Mouse (Mus musculus): ENCODE results near the gene Lrrc23. TPM values are rescaled to one million over a fixed set of nuclear protein-coding genes. Genes with fewer than 3 reads are reported as not detected.

The Lrrc23 gene
- polyA plus RNA-seq, 1 experiment from 2014 or later: 1.8 TPM

GRCm38 (mm10) chr6:124782436-124782835 lies 2.9 kb upstream of the Lrrc23 start:
- Histone ChIP-seq H3K4me1 (ENCODE audit: control insufficient read depth, insufficient read depth, low read length) (peaks cover 9% of the 10 kb centered on the region; the same call in 1 of the 2 replicates), H3K27me3 (ENCODE audit: control insufficient read depth, insufficient read depth, low read length) (no peaks in the 10 kb centered on the region), H3K27ac (ENCODE audit: low read depth, low read length) (no peak overlapping the region), H3K4me2 (no peak overlapping the region), H3K9ac (ENCODE audit: low read length) (no peak overlapping the region), H3K36me3 (ENCODE audit: control insufficient read depth, insufficient read depth, low read length) (no peaks in the 10 kb centered on the region), H3K4me3 (ENCODE audit: low read depth, low read length) (no peak overlapping the region), H3K9me3 (ENCODE audit: control insufficient read depth, low read length) (no peaks in the 10 kb centered on the region)
- no peak for ATAC-seq (ENCODE audit: low FRiP score)
- DNase-seq (ENCODE audit: low spot score, missing footprints): peak; percentile 87
- WGBS: 24% methylated on average over 6 of the region's 6 CpGs

GRCm38 (mm10) chr6:124780917-124781316 lies 1.4 kb upstream of the Lrrc23 start:
- H3K4me3 ChIP-seq (ENCODE audit: low read depth, low read length): no peak overlapping the region
- no peaks in the 10 kb centered on the region for H3K9me3 ChIP-seq (ENCODE audit: control insufficient read depth, low read length)
- no peak overlapping the region for H3K9ac ChIP-seq (ENCODE audit: low read length)
- H3K27me3 ChIP-seq (ENCODE audit: control insufficient read depth, insufficient read depth, low read length): no peaks in the 10 kb centered on the region
- H3K4me1 ChIP-seq (ENCODE audit: control insufficient read depth, insufficient read depth, low read length): peaks cover 9% of the 10 kb centered on the region; the same call in 1 of the 2 replicates
- peak; percentile 61 for DNase-seq (ENCODE audit: low spot score, missing footprints)
- WGBS: 91% methylated on average over 7 of the region's 7 CpGs
- H3K4me2 ChIP-seq: no peak overlapping the region
- no peaks in the 10 kb centered on the region for H3K36me3 ChIP-seq (ENCODE audit: control insufficient read depth, insufficient read depth, low read length)
- ATAC-seq (ENCODE audit: low FRiP score): no peak
- H3K27ac ChIP-seq (ENCODE audit: low read depth, low read length): no peak overlapping the region

- 3% methylated on average over 10 of the region's 10 CpGs for WGBS
- Histone ChIP-seq H3K27me3 (ENCODE audit: control insufficient read depth, insufficient read depth, low read length) (no peaks in the 10 kb centered on the region), H3K9ac (ENCODE audit: low read length) (peak overlapping the region; percentile 35; the same call in 1 of the 2 replicates), H3K36me3 (ENCODE audit: control insufficient read depth, insufficient read depth, low read length) (no peaks in the 10 kb centered on the region), H3K4me3 (ENCODE audit: low read depth, low read length) (peak overlapping the region; percentile 27), H3K9me3 (ENCODE audit: control insufficient read depth, low read length) (no peaks in the 10 kb centered on the region), H3K4me2 (peak overlapping the region; percentile 51), H3K4me1 (ENCODE audit: control insufficient read depth, insufficient read depth, low read length) (peaks cover 9% of the 10 kb centered on the region; the same call in 1 of the 2 replicates), H3K27ac (ENCODE audit: low read depth, low read length) (no peak overlapping the region)
- DNase-seq (ENCODE audit: low spot score, missing footprints): peak; percentile 96
- ATAC-seq (ENCODE audit: low FRiP score): peak; percentile 32; the same call in 1 of the 2 replicates
Observed at GRCm38 (mm10) chr6:124779984-124780416, 473 bp upstream of the Lrrc23 start.

- 88% methylated on average over 15 of the region's 15 CpGs for WGBS
- no peaks in the 10 kb centered on the region for H3K36me3 ChIP-seq (ENCODE audit: control insufficient read depth, insufficient read depth, low read length)
- H3K4me3 ChIP-seq (ENCODE audit: low read depth, low read length): no peak overlapping the region
- no peak overlapping the region for H3K27ac ChIP-seq (ENCODE audit: low read depth, low read length)
- ATAC-seq (ENCODE audit: low FRiP score) (no peak), DNase-seq (ENCODE audit: low spot score, missing footprints) (no peak)
- H3K9ac ChIP-seq (ENCODE audit: low read length): no peak overlapping the region
- H3K4me2 ChIP-seq: no peak overlapping the region
- H3K4me1 ChIP-seq (ENCODE audit: control insufficient read depth, insufficient read depth, low read length): peaks cover 16% of the 10 kb centered on the region
- H3K9me3 ChIP-seq (ENCODE audit: control insufficient read depth, low read length): no peaks in the 10 kb centered on the region
- H3K27me3 ChIP-seq (ENCODE audit: control insufficient read depth, insufficient read depth, low read length): peaks cover 10% of the 10 kb centered on the region; the same call in 1 of the 2 replicates
Observed at GRCm38 (mm10) chr6:124770511-124770910, 9.0 kb downstream of the Lrrc23 start.

- DNase-seq (ENCODE audit: low spot score, missing footprints) (no peak), ATAC-seq (ENCODE audit: low FRiP score) (no peak)
- H3K4me1 ChIP-seq (ENCODE audit: control insufficient read depth, insufficient read depth, low read length): peaks cover 16% of the 10 kb centered on the region
- H3K36me3 ChIP-seq (ENCODE audit: control insufficient read depth, insufficient read depth, low read length): no peaks in the 10 kb centered on the region
- H3K9ac ChIP-seq (ENCODE audit: low read length): peak overlapping the region; percentile 58
- 57% methylated on average over 7 of the region's 7 CpGs for WGBS
- peak overlapping the region; percentile 85 for H3K4me2 ChIP-seq
- H3K4me3 ChIP-seq (ENCODE audit: low read depth, low read length): peak overlapping the region; percentile 45; the same call in 1 of the 2 replicates
- H3K27me3 ChIP-seq (ENCODE audit: control insufficient read depth, insufficient read depth, low read length): peaks cover 10% of the 10 kb centered on the region; the same call in 1 of the 2 replicates
- no peaks in the 10 kb centered on the region for H3K9me3 ChIP-seq (ENCODE audit: control insufficient read depth, low read length)
- no peak overlapping the region for H3K27ac ChIP-seq (ENCODE audit: low read depth, low read length)
Observed at GRCm38 (mm10) chr6:124770013-124770412, 9.5 kb downstream of the Lrrc23 start.

GRCm38 (mm10) chr6:124769101-124769765 lies 10.3 kb downstream of the Lrrc23 start, which contains the start of gene Eno2:
Gene Eno2 (minus strand): TSS chr6:124769673.
- Histone ChIP-seq H3K27ac (ENCODE audit: low read depth, low read length) (no peak within 1 kb of the TSS), H3K4me1 (ENCODE audit: control insufficient read depth, insufficient read depth, low read length) (peaks cover 16% of the 10 kb centered on the region), H3K9ac (ENCODE audit: low read length) (peak within 1 kb of the TSS; percentile 58), H3K27me3 (ENCODE audit: control insufficient read depth, insufficient read depth, low read length) (peaks cover 10% of the 10 kb centered on the region; the same call in 1 of the 2 replicates), H3K36me3 (ENCODE audit: control insufficient read depth, insufficient read depth, low read length) (no peaks in the 10 kb centered on the region), H3K9me3 (ENCODE audit: control insufficient read depth, low read length) (no peaks in the 10 kb centered on the region), H3K4me3 (ENCODE audit: low read depth, low read length) (peak within 1 kb of the TSS; percentile 45), H3K4me2 (peak within 1 kb of the TSS; percentile 85)
- DNase-seq (ENCODE audit: low spot score, missing footprints) (peak; percentile 92), ATAC-seq (ENCODE audit: low FRiP score) (peak; percentile 84)
- under 1% methylated on average over 53 of the region's 54 CpGs for WGBS

GRCm38 (mm10) chr6:124768704-124769044 lies 10.9 kb downstream of the Lrrc23 start:
- peak overlapping the region; percentile 45 for H3K4me3 ChIP-seq (ENCODE audit: low read depth, low read length)
- 2% methylated on average over 9 of the region's 9 CpGs for WGBS
- H3K9ac ChIP-seq (ENCODE audit: low read length): peak overlapping the region; percentile 58
- no peak for DNase-seq (ENCODE audit: low spot score, missing footprints)
- H3K4me1 ChIP-seq (ENCODE audit: control insufficient read depth, insufficient read depth, low read length): peaks cover 16% of the 10 kb centered on the region
- H3K27ac ChIP-seq (ENCODE audit: low read depth, low read length): no peak overlapping the region
- ATAC-seq (ENCODE audit: low FRiP score): peak; percentile 1; the same call in 1 of the 2 replicates
- H3K9me3 ChIP-seq (ENCODE audit: control insufficient read depth, low read length): no peaks in the 10 kb centered on the region
- H3K4me2 ChIP-seq: peak overlapping the region; percentile 85
- H3K36me3 ChIP-seq (ENCODE audit: control insufficient read depth, insufficient read depth, low read length): no peaks in the 10 kb centered on the region
- peaks cover 10% of the 10 kb centered on the region; the same call in 1 of the 2 replicates for H3K27me3 ChIP-seq (ENCODE audit: control insufficient read depth, insufficient read depth, low read length)

GRCm38 (mm10) chr6:124767920-124768703 lies 11.4 kb downstream of the Lrrc23 start:
- Histone ChIP-seq H3K4me3 (ENCODE audit: low read depth, low read length) (no peak overlapping the region), H3K9ac (ENCODE audit: low read length) (no peak overlapping the region), H3K27ac (ENCODE audit: low read depth, low read length) (no peak overlapping the region), H3K27me3 (ENCODE audit: control insufficient read depth, insufficient read depth, low read length) (peaks cover 10% of the 10 kb centered on the region; the same call in 1 of the 2 replicates), H3K4me1 (ENCODE audit: control insufficient read depth, insufficient read depth, low read length) (peaks cover 16% of the 10 kb centered on the region), H3K4me2 (peak overlapping the region; percentile 85), H3K9me3 (ENCODE audit: control insufficient read depth, low read length) (no peaks in the 10 kb centered on the region), H3K36me3 (ENCODE audit: control insufficient read depth, insufficient read depth, low read length) (no peaks in the 10 kb centered on the region)
- ATAC-seq (ENCODE audit: low FRiP score): peak; percentile 50
- 17% methylated on average over 19 of the region's 19 CpGs for WGBS
- peak; percentile 91 for DNase-seq (ENCODE audit: low spot score, missing footprints)

GRCm38 (mm10) chr6:124767536-124767919 lies 12.0 kb downstream of the Lrrc23 start:
- Histone ChIP-seq H3K9ac (ENCODE audit: low read length) (peak overlapping the region; percentile 16; the same call in 1 of the 2 replicates), H3K4me2 (no peak overlapping the region), H3K4me3 (ENCODE audit: low read depth, low read length) (no peak overlapping the region), H3K27me3 (ENCODE audit: control insufficient read depth, insufficient read depth, low read length) (peaks cover 10% of the 10 kb centered on the region; the same call in 1 of the 2 replicates), H3K4me1 (ENCODE audit: control insufficient read depth, insufficient read depth, low read length) (peaks cover 16% of the 10 kb centered on the region), H3K27ac (ENCODE audit: low read depth, low read length) (no peak overlapping the region), H3K36me3 (ENCODE audit: control insufficient read depth, insufficient read depth, low read length) (no peaks in the 10 kb centered on the region), H3K9me3 (ENCODE audit: control insufficient read depth, low read length) (no peaks in the 10 kb centered on the region)
- ATAC-seq (ENCODE audit: low FRiP score): no peak
- no peak for DNase-seq (ENCODE audit: low spot score, missing footprints)
- 18% methylated on average over 4 of the region's 4 CpGs for WGBS

All from midbrain, embryonic 11.5 days (tissue).